Mouse (Mus musculus) lung, postnatal 0 days (tissue): Measurements from ENCODE around the gene Fam168a.

Source experiments
- CTCF ChIP-seq: IDR thresholded peaks from 2 replicates; pipeline ENCODE4 v1.5.1; 2016; ENCODE audit warnings: antibody characterized with exemption, mild to moderate bottlenecking
- EP300 ChIP-seq: IDR thresholded peaks from 2 replicates; pipeline ENCODE4 v1.6.1; 2016; ENCODE audit warnings: antibody characterized with exemption, mild to moderate bottlenecking, control low read depth

GRCm38 (mm10) chr7:100784650-100785049 is 78.2 kb downstream of the Fam168a start:
- TF ChIP-seq CTCF: no peak
- TF ChIP-seq EP300: no peak
